Mouse (Mus musculus) heart, adult 2 months (tissue): Measurements from ENCODE around the gene Dvl2.

Experiments
- EP300 ChIP-seq: fragments of 200-500 bp; IDR thresholded peaks from 2 replicates; pipeline ENCODE4 v1.6.1; 2011; ENCODE audit warnings: low read depth, low read length, control low read depth; ENCODE audit not compliant: insufficient read depth
- POLR2A ChIP-seq: fragments of 200-500 bp; IDR thresholded peaks from 2 replicates; pipeline ENCODE4 v1.6.1; 2011; ENCODE audit warnings: mild to moderate bottlenecking, low read depth, low read length, control low read depth; ENCODE audit not compliant: insufficient read depth

GRCm38 (mm10) chr11:70026689-70027088, 26.3 kb downstream of the Dvl2 start:
- no peak for TF ChIP-seq POLR2A
- TF ChIP-seq EP300, result no peak
